Mouse (Mus musculus): Measurements from ENCODE around the gene Fgfr2. TPM values are rescaled to one million over a fixed set of nuclear protein-coding genes. Genes with fewer than 3 reads are reported as not detected.

Gene Fgfr2
- total RNA-seq, 2 experiments from 2014 or later = not detected

DNA sequence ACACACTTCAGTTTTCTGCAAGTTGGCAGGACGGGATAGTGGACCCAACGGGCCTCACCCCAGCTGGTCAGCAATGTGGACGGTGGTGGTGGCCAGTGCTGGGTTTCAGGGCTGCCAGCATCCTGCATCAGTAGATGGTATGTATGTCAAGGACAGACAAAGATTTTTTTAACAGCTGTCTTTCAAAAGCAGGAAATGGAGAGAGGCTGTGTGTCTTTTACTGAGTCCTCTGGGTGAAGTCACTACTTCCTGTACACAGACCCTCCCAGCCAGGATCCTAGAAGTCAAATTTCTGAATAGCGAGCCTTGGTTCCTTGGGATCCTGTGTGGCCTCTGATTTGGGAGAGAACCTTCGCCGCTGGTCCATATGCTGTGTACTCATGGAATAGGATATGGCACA lies 2832.0 kb downstream of the Fgfr2 start:
- ATAC-seq (replicated peaks; ENCODE audit: poor library complexity) = no peak

DNA sequence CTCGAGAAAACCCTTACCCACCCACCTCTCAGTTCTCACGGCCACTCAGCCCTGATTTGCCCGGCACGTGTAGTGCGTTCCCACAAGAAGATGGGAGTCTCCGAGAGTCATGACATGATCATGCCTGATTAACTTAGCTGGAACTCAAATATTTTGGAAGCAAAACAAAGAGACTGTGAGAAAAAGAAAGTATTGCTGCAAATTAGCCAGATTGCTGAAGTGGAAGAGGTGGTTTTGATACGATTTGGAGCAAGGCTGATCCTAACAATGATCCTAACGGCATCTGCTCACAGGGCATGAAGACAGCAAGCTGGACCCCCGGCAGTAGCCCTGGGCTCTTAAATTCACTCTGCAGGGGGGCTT lies 2833.7 kb downstream of the Fgfr2 start:
- no peak for ATAC-seq (replicated peaks; ENCODE audit: poor library complexity)

DNA sequence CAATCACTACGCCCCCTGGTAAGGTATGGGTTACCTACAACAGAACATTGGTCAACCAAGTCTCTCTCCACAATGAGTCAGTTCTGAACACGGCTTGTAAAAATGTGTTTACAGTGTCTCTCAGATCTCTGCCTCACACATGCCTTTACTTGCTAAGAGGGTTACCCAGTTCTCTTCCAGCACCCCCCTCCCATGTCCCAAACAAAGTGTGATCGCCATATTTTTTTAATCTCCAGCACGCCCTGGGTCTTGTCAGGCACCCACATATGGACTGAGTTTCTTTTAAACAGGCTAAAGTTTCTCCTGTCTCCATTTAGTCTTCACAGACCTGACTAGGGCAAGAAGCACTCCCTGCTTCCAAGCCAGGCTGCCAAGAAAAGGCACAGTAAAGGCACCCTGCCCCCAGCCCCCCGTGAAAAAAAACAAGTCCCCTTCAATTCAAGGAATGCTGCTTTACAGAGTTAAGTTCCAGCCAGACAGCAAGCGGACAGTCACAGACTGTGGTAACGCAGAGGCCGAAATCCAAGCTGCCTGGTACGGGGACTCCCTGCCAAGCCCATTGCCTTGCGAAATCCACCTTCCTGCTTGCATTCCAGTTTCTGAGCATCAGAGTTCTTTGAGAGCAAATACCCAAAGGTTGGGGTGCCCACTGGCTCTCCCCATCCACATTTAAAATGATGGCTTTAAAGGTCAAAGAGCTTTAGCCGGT lies 2834.3 kb downstream of the Fgfr2 start:
- ATAC-seq (replicated peaks; ENCODE audit: poor library complexity) = no peak

DNA sequence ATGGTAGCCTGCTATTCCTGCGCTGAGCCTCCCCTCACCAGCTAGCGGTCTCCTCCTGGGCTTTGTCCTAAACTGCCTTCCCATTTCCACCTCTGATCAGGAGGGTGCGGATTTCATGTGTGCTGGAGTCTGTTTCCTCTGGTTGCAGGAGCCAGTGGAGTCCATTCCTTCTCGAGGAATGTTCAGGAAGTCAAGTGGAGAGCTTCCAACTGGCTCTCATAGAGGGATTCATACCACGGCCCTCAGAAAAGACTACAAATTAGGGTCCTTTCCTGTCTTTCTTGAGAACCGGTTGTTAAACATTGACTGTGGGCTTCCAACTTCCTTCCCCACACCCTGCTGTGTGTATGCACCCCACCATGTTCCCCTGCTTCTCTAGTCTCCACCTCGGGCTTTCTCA lies 2834.9 kb downstream of the Fgfr2 start:
- ATAC-seq (replicated peaks; ENCODE audit: poor library complexity) = no peak

DNA sequence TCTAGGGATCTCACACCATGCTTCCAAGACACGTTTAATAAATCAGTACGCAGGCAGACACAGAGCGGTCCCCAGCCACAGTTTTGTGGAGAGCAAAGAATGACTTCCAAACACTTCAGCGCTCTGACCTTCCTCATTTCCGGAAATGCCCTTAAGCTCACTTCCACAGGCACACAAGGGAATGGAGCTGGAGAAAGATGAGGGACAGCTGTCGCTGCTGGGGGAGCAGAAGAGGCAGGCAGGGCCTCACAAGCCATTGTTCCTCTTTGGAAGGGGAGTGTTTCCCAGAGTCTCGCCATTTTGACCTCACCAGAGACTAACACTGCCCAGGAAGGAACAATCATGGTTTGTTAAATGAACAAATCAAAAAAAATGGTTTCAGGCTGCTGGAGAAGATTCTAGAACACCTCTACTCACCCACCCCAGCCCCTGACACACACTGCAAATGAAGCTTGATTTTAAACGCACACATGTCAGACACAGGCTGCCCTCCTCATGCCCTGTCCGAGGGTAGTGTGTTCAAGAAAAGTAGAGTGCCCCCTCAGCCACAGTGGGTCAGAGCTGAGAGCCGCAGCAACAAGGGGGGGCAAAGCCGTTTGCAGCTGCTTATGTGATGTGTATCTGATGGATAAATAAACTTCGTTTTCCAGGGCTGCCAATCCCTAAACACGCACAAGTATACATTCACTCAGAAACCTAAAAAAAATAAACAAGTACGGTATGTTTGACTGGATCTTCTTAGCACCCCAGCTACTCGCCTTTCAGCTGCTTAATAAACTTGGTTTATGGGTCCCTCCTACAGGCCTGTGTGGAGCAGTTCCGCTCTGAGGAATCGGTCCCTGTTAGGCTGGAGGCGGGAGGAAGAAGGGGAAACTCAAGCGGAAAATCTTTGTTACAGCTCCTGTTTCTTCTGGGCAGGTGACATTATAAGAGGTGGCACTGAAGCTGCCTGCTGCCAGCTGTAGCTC lies 2844.1 kb downstream of the Fgfr2 start:
- no peak for ATAC-seq (replicated peaks; ENCODE audit: poor library complexity)

DNA sequence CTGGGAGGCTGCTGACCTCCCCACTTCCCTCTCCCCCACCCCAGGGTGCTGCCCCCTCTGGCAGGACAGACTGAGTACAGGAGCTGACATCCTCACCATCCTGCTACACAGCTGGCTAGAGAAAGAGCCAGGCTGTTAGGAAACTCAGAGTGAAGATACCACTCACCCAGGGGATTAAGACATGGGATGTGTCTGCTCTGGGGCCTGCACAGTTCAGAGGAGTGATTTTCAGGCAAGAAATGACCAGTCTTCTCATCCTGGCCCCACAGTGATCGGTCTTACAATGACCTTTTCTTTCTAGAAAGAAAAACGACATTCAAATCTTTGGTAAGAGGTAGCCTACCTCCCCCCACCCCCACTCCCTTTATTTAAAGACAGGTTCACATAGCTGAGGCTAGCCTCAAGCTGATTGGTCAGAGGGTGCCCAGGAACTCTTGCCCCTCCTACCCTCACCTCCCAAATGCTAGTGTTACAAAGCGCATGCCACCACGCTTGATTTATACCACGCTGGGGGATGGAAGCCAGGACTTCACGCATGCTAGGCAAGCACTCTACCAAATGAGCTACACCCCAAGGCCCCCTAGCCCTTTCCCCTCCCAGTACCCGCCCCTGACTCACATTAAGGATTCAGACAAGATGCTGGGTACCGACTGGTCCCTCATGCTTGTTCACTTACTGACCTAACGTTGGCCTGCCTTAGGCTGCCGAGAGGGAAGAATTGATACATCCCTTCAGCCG lies 2845.0 kb downstream of the Fgfr2 start:
- no peak for ATAC-seq (replicated peaks; ENCODE audit: poor library complexity)

DNA sequence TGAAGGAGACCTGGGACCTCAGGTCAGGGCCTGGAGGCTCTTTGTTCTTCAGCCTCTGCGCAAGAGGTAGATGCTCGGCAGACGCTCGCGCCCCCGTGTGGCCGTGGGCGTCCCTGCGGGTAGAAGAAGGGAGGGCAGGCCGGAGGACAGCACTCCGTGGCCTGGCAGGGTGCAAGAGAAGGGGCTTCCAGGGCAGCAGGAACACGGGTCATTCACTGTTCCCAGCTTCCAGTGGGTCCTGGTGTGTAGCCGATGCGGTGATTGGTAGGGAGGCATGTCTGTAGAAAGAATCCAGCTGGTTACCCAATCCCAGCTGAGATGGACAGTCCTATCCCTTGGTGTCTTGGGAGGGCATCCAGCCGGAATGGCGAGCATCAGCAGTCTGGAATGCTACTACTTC lies 2849.9 kb downstream of the Fgfr2 start:
- peak; percentile 96 for ATAC-seq (replicated peaks; ENCODE audit: poor library complexity)

DNA sequence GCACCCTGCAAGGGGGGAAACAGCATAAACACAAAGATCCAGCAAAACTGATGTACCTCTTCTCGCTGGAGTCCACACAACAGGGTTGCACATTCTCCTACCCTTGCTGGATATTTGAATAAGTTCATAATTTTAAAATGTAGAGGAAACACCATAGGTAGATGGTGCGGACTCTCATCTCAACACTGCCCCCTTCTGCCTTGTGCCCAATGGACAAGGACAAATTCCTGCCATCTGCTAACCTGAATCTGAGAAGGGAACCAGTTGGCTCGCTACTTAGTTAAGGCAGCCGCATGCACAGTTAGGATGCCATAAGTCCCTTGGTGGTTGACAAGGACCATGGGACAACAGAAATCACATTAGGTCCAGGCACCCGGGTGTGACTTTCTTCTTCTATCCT lies 2852.3 kb downstream of the Fgfr2 start:
- no peak for ATAC-seq (replicated peaks; ENCODE audit: poor library complexity)

DNA sequence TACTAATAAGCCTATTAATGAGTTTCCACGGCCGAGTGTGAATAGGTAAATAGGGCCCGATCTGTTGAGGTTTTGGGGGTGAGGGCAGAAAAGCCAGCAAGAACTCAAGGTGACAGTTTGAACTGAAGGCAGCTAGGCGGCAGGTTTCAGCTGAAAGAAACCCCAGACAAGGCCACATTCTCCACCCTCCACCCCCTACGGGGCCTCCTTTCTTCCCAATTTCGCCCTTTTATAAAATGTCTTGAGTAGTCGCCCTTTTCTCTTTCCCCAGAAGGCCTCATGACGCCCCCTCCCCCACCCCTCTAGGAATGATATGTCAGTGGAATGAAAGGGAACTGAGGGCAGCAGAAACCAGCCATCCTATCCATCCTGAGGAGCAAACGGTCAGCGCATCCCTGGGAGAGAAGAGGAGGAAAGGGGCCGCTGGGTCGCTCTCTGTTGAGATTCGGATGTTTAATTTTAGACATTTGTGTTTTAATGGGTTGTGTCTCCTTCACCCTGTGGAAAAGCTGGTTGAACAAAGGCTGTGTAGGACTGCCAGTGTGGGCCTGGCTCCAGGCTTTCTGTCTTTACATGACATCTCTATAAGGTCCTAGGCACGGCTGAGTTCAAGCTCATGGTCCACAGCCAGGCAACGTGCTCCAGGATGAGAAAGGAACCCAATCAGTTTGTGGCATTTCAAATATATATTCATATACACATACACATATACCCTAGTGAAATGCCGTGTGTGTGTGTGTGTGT lies 2853.9 kb downstream of the Fgfr2 start:
- no peak for ATAC-seq (replicated peaks; ENCODE audit: poor library complexity)

DNA sequence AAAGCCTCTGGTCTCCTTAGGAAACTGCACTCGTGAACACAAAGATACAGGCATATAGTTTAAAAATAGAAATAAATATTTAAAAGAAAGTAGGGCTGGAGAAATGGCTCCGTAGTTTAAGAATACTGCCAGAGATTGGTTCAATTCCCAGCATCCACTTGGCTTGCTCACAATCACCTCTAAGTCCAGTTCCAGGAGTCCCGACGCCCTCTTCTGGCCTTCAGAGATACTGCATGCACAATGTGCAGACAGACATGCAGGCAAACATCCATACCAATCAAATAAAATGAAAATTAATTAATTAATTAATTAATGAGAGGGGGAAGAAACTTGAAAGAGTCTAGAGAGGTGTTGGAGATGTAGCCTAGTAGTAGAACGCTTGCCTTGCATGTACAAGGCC lies 2856.1 kb downstream of the Fgfr2 start:
- ATAC-seq (replicated peaks; ENCODE audit: poor library complexity) = no peak

DNA sequence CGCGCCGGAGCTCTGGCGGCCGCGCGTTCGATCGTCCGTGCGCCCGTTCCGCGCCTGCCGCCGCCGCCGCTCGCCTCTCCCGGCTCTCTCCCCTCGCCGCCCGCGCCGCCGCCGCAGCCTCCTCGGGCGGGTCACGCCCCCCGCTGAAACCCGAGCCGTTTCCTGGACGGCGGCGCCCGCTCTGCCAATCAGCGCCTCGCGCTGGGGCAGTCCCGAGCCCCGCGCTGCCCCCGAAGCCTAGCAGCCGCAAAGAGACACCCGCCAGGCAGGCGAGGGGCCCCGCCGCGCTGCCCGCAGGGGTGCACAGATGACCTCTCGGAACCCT lies 2857.0 kb downstream of the Fgfr2 start:
- peak; percentile 77 for ATAC-seq (replicated peaks; ENCODE audit: poor library complexity)

DNA sequence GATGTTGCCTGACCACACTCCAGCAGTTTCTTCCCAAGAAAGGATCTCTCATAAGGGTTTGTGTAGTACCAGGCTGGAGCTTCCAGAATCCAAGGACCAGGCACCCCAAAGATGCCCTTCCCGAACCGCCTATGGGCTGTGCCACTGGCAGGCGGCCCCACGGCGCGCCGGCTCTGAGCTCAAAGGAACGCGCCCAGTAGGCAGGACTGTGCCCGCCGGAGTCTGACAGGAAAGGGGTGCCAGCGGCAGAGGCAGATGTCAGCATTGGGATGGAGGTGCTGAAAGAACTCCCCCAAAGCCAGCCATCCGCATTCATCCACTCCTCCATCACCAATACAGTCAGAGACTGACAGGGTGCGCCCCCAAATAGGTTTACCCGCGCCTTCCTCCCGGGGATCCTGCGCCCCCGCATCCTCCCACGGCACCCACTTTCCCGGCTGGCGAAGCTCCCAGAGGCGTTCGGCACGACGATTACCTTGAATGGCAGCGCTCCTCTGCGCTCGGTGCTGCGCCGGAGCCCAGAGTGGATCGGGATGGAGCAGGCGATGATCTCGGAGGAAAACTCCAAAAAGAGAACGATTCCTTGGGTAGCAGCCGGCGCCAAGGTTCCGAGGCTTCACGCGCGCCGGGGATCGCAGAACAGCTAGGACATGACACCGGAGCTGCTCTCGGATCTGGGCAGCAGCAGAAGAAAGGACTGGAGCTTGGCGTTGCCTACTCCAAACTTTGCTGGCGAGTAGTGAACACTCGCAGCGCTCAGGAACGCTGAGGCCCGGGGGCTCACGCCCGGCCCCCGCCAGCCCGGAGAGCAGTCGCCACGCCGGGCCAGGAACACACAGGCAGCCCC lies 2857.6 kb downstream of the Fgfr2 start:
- no peak for ATAC-seq (replicated peaks; ENCODE audit: poor library complexity)

DNA sequence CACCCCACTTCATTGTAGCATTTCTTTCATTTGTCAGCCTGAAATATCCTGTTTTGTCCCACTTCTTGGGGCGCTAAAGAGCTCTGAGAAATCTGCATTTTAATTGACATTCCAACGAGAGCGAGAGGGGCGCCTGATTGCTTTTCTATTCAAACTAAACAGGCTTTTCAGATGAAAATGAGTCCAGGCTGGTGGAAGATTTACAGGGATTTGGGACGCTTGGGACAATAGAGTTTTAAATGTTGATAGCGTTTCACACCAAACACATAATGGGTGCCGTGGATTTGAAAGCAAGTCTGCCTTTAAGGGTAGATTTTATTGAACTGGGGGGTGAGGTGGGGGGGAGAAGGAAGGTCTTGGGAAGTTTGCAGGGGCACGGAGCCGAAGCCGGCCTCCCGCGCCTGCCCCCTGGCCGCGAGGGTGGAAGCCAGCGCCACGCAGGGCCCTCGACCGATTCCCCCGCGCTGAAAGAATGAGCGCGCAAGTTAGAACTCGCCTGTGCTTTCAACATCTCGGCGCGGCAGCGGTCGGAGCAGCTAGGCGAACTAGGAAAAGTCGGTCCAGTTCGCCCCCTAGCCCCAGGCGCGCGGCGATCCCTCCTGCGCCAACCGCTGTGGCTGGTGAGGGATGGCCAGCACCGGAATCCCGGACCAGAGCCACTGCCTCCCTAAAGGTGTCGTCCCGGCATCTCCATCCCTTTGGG lies 2858.4 kb downstream of the Fgfr2 start:
- no peak for ATAC-seq (replicated peaks; ENCODE audit: poor library complexity)

DNA sequence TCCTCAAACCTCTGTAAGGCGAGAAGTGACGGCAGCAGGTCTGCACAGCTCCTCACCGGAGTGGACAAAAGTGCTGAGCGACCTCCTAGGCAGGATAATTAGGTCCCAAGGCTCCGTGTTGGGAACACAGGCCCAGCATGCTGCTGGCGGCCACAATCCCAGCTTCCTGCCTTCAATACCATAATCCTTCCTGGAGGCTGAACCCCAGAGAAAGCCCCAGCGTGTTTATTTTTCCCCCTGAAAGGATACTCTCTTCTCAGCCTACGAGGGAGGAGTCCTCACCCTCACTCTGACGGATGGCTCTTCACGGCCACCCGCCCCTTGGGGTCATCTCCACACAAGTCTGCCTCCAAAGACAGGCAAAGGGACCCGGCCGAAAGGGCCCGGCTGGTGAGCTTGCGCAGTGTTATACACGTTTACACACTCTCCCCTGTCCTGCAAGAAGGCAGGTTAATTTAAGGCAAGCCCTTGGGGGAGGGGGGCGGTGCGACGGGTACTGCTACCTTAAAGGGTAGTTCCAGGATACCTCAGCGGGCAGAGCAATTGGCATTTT lies 2859.3 kb downstream of the Fgfr2 start:
- no peak for ATAC-seq (replicated peaks; ENCODE audit: poor library complexity)

DNA sequence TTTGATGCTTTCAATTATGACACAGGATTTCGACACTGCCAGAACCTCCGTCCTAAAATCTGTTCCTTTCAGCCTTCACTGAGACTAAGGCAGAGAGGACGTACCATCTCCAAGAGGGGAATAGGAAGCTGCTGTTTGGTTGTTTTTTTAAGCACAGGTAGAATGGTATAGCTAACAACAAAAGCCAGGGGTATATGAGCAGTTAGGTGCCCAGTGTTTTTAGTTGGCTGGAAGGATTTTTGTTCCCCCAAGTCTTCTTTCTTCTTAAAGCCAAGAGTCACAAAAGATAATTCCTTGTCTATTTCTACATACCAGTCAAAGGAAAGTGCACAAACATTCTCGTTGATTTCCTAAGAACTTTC lies 2859.9 kb downstream of the Fgfr2 start:
- ATAC-seq (replicated peaks; ENCODE audit: poor library complexity) = no peak

DNA sequence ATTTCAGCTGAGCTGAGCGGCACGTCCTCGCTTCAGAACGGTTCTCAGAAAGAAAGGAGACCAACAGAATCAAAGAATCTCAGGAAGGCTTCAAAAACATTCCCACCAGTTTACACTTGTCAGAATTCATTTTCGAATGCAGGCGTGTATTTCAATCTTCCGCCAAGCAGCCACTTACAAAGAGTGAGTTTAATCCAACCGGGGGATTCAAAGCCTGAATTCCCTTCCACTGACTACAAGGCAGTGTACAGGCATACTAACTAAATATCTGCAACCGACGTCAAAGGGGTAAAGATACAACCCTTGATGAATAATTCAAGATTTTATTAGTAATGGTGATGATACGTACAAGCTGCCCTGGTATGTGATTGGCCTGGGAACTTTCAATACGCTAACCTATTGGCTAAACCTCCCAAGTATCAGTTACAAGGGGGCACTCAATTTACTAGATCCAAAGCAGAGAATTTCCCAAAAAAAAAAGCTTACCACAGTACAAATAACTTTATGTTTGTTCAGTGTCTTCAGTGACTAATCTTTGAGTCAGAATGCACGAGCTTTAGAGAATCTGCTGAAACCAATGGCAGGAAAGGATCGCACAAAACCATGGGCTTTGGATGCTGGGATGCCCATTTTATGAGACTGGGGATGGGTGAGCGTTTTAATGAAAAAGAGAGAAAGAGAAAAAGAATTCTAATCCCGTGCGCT lies 2860.5 kb downstream of the Fgfr2 start:
- no peak for ATAC-seq (replicated peaks; ENCODE audit: poor library complexity)

DNA sequence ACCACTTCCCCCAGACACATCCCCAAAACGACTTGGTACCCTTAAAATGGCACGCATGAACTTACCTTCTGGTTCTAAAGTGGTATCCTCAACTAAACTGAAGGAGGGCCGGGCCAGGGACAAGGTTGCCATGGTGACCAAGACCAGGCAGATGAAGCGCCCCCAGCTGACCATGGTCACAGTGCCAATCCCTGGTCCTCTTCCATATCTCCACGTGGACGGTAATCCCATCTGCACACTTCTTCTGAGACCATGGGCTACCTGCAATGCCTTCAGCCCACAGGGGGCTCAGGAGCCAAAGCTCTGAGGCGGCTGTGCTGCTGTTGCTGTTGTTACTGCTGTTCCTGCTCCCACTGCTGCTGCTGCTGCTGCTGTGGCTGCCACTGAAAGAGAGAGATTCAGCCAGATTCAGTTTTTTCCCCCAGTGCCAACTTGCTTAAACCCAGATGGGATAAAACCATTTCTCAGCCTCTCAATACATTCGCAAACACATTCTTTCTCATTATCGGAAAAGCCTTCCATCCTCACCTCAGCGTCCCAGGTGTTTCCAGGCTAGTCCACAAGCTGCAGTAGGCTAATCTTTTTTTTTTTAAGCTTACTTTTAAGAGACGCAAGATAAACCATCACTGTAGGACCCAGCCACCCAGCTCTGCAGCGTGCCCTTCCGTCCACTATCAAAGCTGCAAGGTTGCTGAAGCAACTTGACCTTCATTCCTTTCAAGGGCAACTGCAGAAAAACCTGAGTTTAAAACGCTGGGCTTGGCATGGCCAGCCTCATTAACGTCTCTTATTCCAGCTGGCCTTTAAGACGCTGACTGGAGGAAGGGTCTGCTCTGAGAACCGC lies 2861.2 kb downstream of the Fgfr2 start:
- no peak for ATAC-seq (replicated peaks; ENCODE audit: poor library complexity)
